10 mouse cellular contexts compared by ENCODE assay signal in genomic region chr7:89418917-89419679, GRCm38 (mm10). TPM values are rescaled to one million over a fixed set of nuclear protein-coding genes. Genes with fewer than 3 reads are reported as not detected.
A peak's percentile ranks its signal among the peaks of the same experiment; 100 is the strongest.
DNase-seq lines count a peak whose midpoint lies in the region; ATAC-seq and TF ChIP-seq lines count a peak whose summit lies in the region.
"Had no signal": no experiment of that assay in that cellular context is flagged by ENCODE, and none has a peak within 500 bp of the region (broad histone marks: within the 10 kb centered on the region; RNA-seq: fewer than 3 reads in every experiment).

No protein-coding gene starts in this region.

- no peak overlapping the region for H3K27ac ChIP-seq in hindbrain, postnatal 0 days
- H3K27ac ChIP-seq in hindbrain, embryonic 13.5 days = no peak overlapping the region
- H3K27ac ChIP-seq: limb, embryonic 13.5 days had no signal

- H3K9me3 ChIP-seq in hindbrain, postnatal 0 days (ENCODE audit: low read length) = no peaks in the 10 kb centered on the region
- no peaks in the 10 kb centered on the region for H3K9me3 ChIP-seq in hindbrain, embryonic 13.5 days
- H3K9me3 ChIP-seq: limb, embryonic 13.5 days had no signal

- H3K4me1 ChIP-seq in hindbrain, postnatal 0 days (ENCODE audit: insufficient read depth, low read length) = no peaks in the 10 kb centered on the region
- H3K4me1 ChIP-seq in hindbrain, embryonic 13.5 days (replicated peaks) = 0 out of 2 replicates have a peak, but pooled peaks cover 2% of the 10 kb centered on the region

- WGBS in hindbrain, postnatal 0 days = 57% methylated on average over 3 of the region's 3 CpGs
- 65% methylated on average over 3 of the region's 3 CpGs for WGBS in hindbrain, embryonic 13.5 days

- H3K36me3 ChIP-seq in hindbrain, postnatal 0 days (ENCODE audit: insufficient read depth, low read length) = no peaks in the 10 kb centered on the region
- H3K36me3 ChIP-seq in hindbrain, embryonic 13.5 days = no peaks in the 10 kb centered on the region
- H3K36me3 ChIP-seq: limb, embryonic 13.5 days had no signal

- ATAC-seq in hindbrain, postnatal 0 days = no peak
- no peak for ATAC-seq in hindbrain, embryonic 13.5 days (ENCODE audit: low FRiP score)
- ATAC-seq in granulocyte monocyte progenitor cell, adult 5-6 weeks (replicated peaks; ENCODE audit: poor library complexity, severe bottlenecking) = peak; percentile 33
- ATAC-seq in frontal cortex, adult (ENCODE audit: low TSS enrichment) = no peak

- H3K4me2 ChIP-seq in hindbrain, postnatal 0 days (ENCODE audit: low read depth, low read length) = no peak overlapping the region; the same call in 1 of the 2 replicates
- H3K4me2 ChIP-seq in hindbrain, embryonic 13.5 days = no peak overlapping the region
- H3K4me2 ChIP-seq: limb, embryonic 13.5 days had no signal

- H3K4me3 ChIP-seq in hindbrain, postnatal 0 days (ENCODE audit: low read length) = no peak overlapping the region
- no peak overlapping the region for H3K4me3 ChIP-seq in hindbrain, embryonic 13.5 days
- H3K4me3 ChIP-seq: limb, embryonic 13.5 days had no signal

- H3K9ac ChIP-seq in hindbrain, postnatal 0 days (replicated peaks; ENCODE audit: low read length) = no peak overlapping the region
- no peak overlapping the region for H3K9ac ChIP-seq in hindbrain, embryonic 13.5 days
- H3K9ac ChIP-seq: limb, embryonic 13.5 days had no signal

- no peaks in the 10 kb centered on the region for H3K27me3 ChIP-seq in hindbrain, postnatal 0 days (ENCODE audit: insufficient read depth, low read length)
- H3K27me3 ChIP-seq in hindbrain, embryonic 13.5 days = no peaks in the 10 kb centered on the region
- H3K27me3 ChIP-seq: limb, embryonic 13.5 days had no signal

- intact Hi-C loops in gastrocnemius, postnatal 14 days (cut with DNase I; ENCODE audit: low total_unique reads) = loop anchor here (5.0 kb wide), 1 partner anchor 247 kb away; no protein-coding TSS in a partner anchor

- TF ChIP-seq CTCF in hindbrain, postnatal 0 days (IDR thresholded peaks at IDR 0.05; ENCODE audit: low read depth) = peak; percentile 69

- peak; percentile 56 for DNase-seq in hindbrain, postnatal 0 days (ENCODE audit: low spot score)
- DNase-seq in thymus, postnatal 0 days (ENCODE audit: low spot score) = peak; percentile 18
- no peak for DNase-seq in thymus, postnatal 4 days
- no peak for DNase-seq in gastrocnemius, postnatal 14 days
- no peak for DNase-seq in T-cell, adult 2 months (ENCODE audit: low spot score)
- DNase-seq: right cerebral cortex, postnatal 25 days had no signal

RNA-seq across cellular contexts. Expression of gene Fzd4, which starts 14.9 kb away (rescaled TPM):
- total RNA-seq in hindbrain, postnatal 0 days (2014; rRNA removed) = 4.4 and 4.7 TPM in 2 replicates
- polyA plus RNA-seq in hindbrain, postnatal 0 days (2015; fragmentation: Nextera tagmentation; extraction: Ambion mirVana) = 2.1 TPM in 2 replicates
- 2.1 and 2.4 TPM in 2 replicates for polyA plus RNA-seq in hindbrain, embryonic 13.5 days (2015; fragmentation: Nextera tagmentation; extraction: Ambion mirVana)
- polyA plus RNA-seq in thymus, postnatal 0 days (2015; fragmentation: Nextera tagmentation; extraction: Ambion mirVana) = 1.5 TPM in 2 replicates
- 0.34 and 2.4 TPM in 2 replicates for total RNA-seq in granulocyte monocyte progenitor cell, adult 5-6 weeks (2014; fragmentation: Nextera tagmentation)
- 0.78 and 1.1 TPM in 2 replicates for total RNA-seq in granulocyte monocyte progenitor cell, adult 5-6 weeks (2017)
- 10 to 100 TPM; 28.6 to 37.6 TPM for total RNA-seq in gastrocnemius, postnatal 14 days (2021)

RNA-seq across cellular contexts. Expression of gene Tmem135, which starts 15.1 kb away (rescaled TPM):
- total RNA-seq in hindbrain, postnatal 0 days (2014; rRNA removed) = 24.3 and 31.4 TPM in 2 replicates
- polyA plus RNA-seq in hindbrain, postnatal 0 days (2015; fragmentation: Nextera tagmentation; extraction: Ambion mirVana) = 31.8 and 33.5 TPM in 2 replicates
- polyA plus RNA-seq in hindbrain, embryonic 13.5 days (2015; fragmentation: Nextera tagmentation; extraction: Ambion mirVana) = 20.3 and 24.5 TPM in 2 replicates
- polyA plus RNA-seq in thymus, postnatal 0 days (2015; fragmentation: Nextera tagmentation; extraction: Ambion mirVana) = 22.0 and 22.5 TPM in 2 replicates
- total RNA-seq in granulocyte monocyte progenitor cell, adult 5-6 weeks (2014; fragmentation: Nextera tagmentation) = 21.5 and 23.1 TPM in 2 replicates
- total RNA-seq in granulocyte monocyte progenitor cell, adult 5-6 weeks (2017) = 18.1 and 18.9 TPM in 2 replicates
- 10 to 100 TPM; 20.0 to 21.1 TPM for total RNA-seq in gastrocnemius, postnatal 14 days (2021)

Comparison
In these comparisons a context has a peak if more than half of its experiments do, and no peak if none do; other contexts are left out.
1. DNase-seq: peak in hindbrain, postnatal 0 days (single experiment) and thymus, postnatal 0 days (single experiment); none in thymus, postnatal 4 days (single experiment), gastrocnemius, postnatal 14 days (single experiment) and T-cell, adult 2 months (single experiment).